Mouse (Mus musculus) MN1 (cell line): ENCODE measurements at regions not wholly inside any gene's neighbourhood (a gene's known extent, or its start where the extent isn't known, plus 50 kb on each side); places are given as distances from the start of the nearest gene placed in this dataset.

ENCODE experiments used
- DNase-seq: peaks from one replicate; pipeline ENCODE4 v3.0.0-alpha.2; 2016; ENCODE audit warnings: low spot score

DNA sequence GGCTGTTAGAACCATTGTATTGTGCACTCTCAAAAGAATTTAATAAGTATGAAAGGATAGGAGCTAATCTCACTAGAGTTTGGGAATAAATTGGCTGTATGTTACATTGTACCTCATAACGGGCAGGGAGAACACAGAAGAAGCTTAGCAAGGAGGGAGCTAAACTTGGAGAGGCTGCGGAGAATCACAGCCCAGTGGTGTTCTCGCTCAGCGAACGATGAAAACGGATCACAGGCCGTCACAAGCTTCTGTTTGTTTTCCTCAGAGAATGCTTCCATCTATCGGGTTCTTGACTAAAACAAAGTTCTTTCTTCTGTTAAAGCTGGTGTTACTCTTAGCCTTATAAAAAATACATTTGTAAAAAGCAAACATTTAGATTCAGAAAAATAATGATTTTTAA is 178.2 kb upstream of the Rnd3 start:
- no peak for DNase-seq

DNA sequence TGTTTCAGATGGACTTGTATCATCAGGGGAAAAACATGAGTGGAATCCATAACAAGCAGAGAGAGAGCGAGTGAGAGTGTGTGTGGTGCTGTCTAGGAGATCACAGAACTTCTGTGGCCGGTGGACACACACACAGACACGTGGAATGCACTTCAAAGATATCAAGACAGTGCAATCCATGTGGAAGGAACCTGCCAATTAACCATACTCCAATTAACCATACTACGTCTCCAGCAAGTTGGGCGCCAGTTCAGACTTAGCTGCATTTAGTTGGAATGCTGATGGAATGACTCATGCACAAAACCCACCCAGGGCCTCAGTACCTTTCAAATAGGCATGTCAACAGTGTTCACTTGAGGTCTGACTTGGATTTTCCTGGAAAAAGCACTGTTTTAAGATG is 172.8 kb upstream of the Rnd3 start:
- no peak for DNase-seq

DNA sequence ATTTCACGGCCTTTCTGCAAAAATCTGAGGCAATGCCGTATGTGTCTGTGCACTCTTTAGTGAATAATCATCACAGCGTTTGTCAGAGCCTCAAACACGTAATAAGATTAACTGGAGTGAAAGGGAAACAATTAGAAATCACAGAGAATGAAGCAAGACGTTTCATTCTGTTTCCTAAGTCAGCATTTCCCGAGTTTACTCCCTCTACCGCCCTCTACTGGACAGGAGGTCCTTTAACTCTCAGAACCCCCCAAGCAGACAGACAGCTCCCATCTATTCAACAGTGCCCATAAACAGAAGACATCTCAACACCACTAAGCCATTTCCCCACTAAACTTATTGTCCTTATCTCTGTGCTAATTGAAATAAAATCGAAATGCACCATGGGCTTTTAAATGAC is 167.5 kb upstream of the Rnd3 start:
- DNase-seq = peak; percentile 9

DNA sequence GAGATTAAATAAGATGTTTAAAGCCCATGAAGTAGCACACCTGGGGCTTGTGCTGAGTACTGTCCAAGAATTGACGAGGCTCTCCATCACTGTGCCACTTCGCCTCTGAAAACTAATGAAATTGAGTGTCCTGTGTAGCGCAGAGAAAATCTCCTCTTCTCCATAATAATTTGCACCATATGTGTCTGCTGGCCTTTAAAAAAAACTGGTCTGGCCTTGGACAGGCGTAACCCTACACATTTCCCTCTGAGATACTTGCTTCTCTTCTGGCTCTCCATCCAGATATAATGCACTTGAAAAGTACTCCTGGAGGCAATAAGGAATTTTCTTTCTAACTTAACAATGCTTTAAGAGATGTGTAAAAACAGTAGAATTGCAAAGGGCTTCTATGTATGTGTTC is 164.5 kb upstream of the Rnd3 start:
- DNase-seq = no peak

DNA sequence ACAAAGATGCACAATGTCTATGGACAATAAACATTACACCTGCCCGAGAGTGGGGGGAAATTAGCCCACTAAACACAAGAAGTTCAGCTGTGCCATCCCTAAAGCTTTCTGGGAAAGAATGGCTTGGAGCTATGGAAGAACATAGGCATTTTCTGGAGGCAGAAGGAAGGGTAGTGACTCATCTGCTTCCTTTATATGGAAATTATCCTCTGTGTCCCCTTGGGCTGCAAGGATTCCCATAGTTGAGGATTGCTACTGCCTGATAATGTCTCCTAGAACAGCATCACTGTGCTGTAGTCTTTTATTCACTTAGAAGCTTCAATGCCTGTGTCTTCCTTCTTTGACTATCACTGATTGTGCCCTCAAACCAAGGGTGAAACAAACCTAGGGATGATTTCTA is 157.3 kb upstream of the Rnd3 start:
- no peak for DNase-seq

DNA sequence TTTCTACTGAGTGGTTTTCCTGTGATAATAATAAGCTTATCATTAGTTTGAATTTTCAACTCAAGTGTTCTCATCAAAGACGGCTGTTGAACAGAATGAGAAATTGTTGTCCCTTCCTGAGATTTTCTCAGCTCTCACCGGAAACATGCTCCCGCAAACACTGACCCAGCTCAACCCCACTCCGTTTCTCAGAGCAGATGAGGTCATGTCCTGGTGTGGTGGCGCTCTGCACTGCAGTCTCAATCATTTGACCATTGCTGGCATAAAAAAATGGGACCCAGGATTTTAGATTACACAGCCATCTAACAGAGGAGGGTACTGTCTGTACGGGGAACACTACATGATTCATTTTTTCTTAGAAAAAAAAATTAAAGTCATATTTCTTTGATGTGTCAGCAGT is 156.5 kb upstream of the Rnd3 start:
- DNase-seq = no peak

DNA sequence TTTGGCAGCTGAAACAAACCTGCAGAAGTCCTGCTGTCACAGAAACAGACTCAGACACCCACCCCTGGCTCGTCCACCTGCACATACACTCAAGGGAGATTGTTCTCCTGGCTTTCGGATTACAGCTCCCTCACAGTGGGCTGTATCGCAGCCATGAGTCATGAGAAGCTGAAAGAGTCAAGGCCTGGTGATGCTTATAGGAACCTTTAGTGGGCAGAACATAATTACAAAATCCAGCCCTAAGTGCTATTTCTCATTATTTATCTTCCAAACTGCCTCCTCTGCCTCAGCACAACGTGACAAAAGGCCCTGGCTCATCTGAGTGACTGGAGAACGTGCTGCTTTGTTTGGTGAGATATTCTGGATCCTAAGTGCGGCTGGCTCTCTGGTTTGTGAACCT is 155.8 kb upstream of the Rnd3 start:
- no peak for DNase-seq

DNA sequence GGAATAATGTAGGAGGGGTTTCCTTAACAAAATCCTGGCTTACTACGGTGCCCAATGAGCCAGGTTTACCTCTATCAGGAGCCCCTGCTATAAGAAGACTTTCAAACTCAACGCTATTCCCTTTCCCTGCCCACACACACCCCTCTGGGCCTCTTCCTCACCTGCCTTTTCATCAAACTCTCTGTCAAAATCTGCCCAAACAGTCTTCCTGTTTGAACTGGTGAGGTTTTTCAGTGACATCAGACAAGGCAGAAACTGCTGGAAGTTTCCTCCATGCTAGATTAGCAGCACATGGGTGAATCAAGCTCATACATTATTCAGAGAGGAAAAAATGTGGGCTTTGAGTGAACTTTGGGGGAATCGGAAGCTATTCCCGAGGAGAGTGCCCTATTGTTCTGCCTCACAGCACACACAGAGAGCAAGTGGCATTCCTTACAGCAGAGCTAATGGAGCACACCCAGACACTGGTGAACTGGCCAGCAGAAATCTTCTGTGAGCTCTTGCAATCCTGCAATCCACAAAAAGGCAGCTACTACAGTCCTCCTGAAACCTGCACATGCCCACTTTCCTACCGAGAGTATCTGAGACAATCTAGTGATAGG is 141.8 kb upstream of the Rnd3 start:
- DNase-seq = no peak

DNA sequence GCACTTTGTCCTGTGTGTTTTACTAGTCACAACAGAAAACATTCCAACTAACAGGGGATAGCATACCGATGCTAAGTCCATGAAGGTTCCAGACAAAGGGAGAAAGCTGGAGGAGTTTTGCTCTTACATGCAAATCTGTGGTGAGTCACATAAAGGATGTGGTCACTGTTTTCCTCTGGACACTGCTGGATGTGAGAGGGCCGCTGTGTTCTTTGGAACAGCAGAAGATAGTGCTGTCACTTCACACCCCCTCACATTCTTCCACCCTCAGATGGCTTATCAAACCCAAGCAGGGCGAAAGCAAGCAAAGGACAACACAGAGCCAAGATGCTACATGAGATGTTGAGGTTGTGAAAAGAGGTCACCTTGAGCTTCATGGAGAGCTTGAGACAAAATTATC is 139.8 kb upstream of the Rnd3 start:
- DNase-seq = no peak

DNA sequence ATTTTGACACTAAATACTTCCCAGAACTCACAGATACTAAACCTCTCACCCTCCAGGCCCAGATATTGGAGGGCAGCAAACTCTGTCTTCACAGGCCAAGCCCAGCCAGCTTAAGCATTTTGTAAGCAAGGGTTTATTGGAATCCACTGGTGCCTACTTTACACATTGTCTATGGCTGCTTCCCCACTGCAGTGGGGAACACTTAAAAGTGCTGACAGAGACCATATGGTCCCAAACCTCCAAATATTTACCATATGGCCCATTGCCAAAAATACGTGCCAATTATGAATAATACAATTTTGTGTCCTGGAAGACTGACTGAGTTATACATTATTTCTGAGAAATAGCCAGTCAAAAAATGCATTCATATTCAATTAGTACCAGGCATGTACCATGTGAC is 136.7 kb upstream of the Rnd3 start:
- DNase-seq = no peak

DNA sequence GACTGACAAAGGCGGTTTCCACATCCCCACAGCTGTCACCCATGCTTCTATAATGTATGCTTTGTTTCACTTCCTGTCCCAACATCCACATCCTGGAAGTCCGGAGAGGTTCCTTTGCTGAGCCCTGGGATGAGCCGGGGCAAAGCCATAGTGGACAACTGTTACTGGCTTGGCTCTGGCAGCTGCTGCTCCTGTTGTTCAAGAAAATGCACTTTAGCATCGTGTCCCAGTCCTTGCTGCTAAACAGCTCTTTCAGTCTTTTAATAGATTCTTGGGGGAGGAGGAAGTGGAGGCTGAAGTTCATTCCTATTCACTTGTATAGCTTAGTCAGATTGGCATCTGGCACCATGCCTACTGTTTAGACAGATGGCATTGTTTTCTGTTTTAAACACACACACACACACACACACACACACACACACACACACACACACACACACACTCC is 135.9 kb upstream of the Rnd3 start:
- no peak for DNase-seq

DNA sequence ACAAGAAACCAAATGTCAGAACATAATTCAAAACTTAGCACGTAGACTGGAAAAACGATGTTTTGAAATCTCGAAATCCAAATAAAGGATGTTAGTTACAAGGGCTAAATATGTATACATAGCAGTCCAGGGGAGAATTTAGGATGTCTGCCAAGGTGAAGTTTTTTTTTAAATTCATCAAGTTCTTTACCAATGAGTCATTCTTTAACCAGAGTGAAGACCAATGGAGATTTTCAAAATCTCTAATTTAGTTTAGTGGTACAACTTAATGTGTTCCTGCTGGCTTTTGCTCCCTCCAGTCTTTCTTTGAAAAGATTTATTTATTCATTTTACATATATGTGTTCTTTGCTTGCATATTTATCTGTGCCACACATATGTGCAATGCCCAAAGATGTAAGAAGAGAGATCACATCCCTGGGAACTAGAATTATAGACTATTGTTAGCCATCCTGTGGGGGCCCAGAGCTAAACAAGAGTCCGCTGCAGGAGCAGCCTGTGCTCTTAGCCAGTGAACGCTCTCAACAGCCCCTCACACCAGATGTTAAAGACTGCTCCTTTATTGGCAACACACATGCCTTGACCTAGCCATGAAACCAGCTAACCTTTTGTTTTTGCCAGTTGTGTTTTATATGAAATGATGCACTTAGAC is 130.6 kb upstream of the Rnd3 start:
- DNase-seq = no peak

DNA sequence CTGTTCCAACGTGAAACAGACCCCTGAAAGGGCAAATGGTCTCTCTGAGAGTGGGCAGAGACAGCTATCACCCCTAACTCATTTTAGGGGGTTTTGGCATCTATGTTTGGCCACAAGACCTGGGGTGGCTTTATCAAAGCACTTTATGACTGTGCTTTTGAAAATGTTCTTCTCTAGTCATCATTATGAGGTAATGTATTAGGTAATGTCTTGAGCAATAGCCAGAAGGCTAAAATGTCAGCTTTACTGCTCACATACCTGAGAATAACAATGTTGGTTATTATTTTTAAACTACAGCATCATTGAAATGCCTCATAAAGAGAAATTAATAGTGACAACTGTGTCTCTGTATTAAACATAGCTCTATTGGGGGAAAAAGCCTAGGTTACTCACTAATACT is 129.9 kb upstream of the Rnd3 start:
- DNase-seq = no peak

DNA sequence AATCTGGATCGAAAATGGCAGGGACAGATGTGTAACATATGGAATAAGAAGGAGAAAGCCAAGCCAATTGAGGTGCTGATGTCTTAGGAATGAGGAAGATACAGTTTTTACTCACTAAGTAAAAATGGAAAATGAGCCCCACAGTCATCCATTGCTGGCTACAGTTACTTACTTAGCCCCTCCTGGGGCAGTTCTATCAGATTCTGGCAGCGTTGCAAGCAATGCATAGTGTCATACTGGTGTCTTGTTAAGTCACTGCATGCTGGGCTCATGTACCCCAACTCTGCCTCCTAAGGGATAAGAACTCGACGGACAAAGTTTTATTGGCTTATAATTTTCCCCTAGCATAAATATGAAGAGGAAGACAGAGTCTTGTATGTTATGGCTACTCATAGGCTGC is 129.4 kb upstream of the Rnd3 start:
- no peak for DNase-seq

DNA sequence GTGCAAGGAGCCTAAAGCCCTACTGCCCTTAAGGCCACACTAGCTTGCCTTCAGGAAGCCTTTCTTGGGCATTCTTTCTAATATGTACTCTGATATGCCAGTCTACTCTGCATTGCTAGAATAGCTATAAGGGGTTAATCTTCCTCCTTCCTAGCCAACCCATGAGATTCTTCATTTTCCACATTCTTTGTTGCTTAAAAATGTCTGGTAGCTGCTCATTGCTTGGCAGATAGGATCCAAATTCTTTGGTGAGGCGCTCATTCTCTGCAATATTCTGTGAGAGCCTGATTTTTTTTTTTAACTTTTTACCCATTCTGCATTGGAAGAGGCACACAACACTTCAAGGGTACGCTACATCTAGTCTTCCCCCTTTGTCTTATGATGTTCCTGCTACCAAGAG is 127.7 kb upstream of the Rnd3 start:
- no peak for DNase-seq

DNA sequence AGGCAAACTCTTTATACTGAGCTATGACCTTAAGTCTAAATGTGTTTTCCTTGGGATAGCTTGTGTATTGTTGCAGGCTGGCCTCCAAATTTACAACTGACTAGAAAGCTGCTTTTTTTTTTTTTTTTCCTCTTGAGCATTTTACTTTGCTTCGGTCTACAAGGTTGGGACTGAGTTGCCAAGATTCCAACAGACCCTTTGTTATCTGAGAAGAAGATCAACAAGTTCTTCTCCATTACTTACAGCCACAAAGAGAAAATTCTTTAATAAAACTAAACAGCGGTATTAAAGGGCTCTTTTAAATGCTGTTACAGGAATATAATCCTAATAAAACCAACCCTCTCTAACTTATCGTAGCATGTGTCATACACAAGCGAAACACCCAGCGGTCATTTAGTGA is 124.4 kb upstream of the Rnd3 start:
- no peak for DNase-seq

DNA sequence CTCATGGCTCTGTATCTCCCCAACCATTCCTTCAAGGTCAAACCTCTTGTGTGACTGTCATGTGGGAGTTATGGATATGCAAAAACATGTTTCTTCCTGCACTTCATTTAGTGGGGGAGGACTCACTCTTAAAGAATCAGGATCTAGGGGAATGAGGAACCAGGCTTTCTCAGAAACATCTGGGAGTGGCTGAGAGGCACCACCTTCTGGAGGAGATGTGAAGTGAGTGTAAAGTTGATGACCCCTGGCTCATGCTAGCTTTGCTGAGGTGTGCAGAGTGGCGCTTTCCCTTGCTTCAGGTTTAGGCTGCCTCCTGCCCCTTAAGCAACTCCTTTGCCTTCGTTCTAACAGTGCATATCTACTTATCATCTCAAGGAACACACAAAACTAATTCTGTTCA is 119.6 kb upstream of the Rnd3 start:
- no peak for DNase-seq

DNA sequence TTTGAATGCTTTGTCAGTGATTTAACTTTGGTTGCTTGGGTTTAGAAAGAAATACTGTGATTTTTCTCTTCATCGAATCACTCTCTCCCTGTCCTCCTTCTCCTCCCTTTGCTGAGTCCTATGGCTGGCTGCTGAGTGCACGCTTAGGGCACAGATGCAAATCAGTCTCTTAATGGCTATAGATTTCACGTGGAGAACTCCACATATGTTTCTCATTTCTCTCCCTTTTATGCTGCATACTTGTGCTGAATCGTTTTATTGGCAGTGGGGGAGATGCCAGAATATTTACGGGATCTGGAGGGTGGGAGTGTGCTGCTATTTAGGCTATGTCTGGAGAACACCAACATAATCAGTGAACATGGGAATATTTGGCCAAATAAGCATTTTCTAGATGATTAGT is 118.8 kb upstream of the Rnd3 start:
- no peak for DNase-seq

DNA sequence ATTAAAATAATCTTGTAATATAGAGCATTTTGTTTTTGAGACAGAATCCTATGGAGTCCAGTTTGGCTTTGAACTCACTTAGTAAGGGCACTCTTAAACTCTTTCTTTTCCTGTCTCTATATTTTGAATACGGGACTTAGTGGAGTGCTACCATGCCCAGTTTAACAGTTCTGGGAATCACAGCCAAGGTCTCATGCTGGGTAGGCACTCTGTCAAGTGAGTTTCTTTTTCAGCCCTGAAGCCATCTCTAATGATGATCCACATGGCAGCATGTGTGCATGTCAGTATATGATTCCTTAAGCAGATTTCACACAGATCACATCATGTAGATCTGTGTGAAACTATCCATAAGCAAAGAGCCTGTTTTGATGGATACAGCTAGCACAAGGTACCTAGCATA is 113.6 kb upstream of the Rnd3 start:
- no peak for DNase-seq

DNA sequence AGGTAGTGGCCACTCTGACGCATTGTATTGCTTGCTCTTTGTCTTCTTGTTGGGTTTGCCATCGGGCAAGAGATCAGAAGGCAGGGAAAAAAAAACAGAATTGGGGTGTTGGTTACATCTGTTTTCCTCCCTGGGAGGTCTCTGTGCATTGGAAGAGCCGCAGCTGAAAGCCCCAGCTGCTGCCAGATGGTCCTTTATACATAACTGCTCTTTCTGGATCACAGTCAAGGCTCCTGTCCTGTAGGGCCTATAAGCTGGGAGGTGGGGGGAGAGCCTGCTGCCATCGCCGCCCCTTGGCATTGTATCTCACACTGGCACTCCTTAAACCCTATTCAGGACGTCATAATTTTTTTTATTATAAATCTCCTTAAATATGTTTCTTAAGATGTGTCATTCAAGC is 101.9 kb upstream of the Rnd3 start:
- DNase-seq = no peak

DNA sequence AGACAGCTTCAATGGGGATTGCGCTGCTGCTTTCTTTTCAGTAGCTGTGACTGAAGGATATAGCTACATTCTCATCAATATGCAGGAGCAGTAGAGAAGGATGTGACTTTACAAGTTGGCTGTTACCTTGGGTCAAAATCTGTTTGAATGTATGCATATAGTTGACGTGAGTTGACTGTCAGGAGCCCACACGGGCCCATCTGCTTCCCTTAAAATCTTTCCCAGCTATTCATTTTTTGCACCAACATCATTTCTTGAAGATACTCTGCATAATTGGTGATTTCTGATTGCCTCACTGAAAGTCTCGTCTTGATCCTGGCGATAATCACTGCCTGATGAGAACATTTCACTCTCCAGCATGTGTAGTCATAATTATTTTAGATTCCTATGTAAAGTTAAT is 92.7 kb upstream of the Rnd3 start:
- no peak for DNase-seq

DNA sequence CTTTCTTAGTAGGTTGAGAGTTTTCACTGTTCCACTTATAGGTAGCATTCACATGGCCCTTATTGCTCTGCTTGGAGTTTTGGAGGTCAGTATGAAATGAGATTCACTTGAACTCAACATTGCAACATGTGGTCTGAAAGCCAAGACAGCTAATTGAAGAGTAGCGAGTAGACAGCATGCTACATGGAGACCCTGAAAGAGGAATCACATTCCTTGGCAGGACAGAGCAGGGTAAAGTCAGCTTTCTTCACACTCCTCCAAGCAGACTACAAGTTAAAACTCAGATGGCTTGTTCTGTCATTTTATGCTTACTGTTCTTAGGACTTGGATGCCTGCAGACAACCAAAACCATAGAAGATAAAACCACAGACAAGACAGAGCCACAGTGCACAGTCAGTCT is 91.1 kb upstream of the Rnd3 start:
- no peak for DNase-seq

DNA sequence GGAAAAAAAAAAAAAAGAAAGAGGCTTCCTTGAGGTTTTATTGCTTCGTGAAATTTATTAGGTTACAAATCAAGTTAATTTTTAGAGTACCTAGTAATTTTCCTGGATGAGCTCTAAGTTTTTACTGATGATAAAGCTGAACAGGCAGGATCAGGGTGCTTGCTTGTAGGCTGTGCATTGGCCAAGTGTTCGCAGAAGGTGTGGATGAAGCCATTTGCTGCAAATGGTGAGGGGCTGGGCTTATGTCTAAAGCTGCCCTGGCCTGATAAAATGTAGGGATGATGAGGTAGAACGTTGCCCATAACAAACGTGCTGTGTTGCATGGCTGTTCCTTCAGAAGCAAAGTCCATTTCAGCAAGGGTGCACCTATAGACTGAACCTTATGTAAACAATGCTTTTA is 90.1 kb upstream of the Rnd3 start:
- no peak for DNase-seq

DNA sequence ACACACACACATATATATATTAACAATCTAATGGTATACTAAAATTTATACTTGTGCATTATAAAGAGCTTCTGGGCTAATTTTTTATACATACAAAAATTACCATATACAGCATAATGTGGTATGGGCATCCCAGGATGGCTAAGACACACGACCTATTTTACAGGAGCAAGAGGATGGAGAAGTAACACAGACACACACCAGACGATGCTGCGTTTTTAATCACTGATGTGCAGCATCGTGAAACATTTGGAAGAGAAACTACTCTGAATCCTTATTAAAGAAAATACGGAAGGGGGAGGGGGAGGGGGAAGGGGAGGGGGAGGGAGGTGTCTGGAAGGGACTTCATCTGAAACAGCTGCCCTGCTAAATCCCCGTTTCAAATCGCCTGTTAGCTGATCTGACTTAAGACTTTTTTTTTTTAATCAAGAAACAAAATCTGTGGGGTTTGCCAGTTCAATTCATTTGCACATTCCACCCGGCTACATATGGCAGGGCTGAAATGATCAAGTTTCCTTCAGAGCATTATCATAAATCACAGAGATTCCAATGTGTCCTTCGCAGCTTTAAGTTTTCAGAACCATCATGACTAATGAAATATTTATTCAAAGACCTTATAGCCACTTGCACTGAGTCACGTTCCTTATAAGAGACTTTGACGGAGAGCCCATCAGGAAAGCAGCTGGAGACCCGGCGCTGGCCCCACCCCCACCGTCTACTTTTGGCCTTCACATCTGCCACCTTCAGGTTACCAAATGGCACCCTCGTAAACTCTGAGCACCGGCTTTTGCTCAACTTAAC is 89.4 kb upstream of the Rnd3 start:
- DNase-seq = no peak
